Mouse (Mus musculus) hindbrain, embryonic 10.5 days (tissue): Measurements from ENCODE around the gene Surf6. TPM values are rescaled to one million over a fixed set of nuclear protein-coding genes. Genes with fewer than 3 reads are reported as not detected.
"Not testable (repeated sequence)": the region's sequence is repeated elsewhere in the genome, so short reads cannot be mapped to it uniquely, and the experiment has no call there.

Experiments
- DNase-seq: peaks from one replicate; pipeline ENCODE4 v3.0.0-alpha.2; 2017; ENCODE audit warnings: low spot score
- H3K27ac ChIP-seq: fragments of 300-500 bp; sonication (generic); 2 replicates; pipeline ENCODE4 v1.5.1; 2016; ENCODE audit warnings: mild to moderate bottlenecking, moderate library complexity
- H3K27me3 ChIP-seq: fragments of 300-500 bp; sonication (generic); 2 replicates; pipeline ENCODE4 v1.6.1; 2016; ENCODE audit warnings: mild to moderate bottlenecking; ENCODE audit not compliant: poor library complexity, insufficient read depth, severe bottlenecking
- H3K36me3 ChIP-seq: fragments of 300-500 bp; sonication (generic); 2 replicates; pipeline ENCODE4 v1.6.1; 2016; ENCODE audit warnings: mild to moderate bottlenecking, moderate library complexity
- H3K4me1 ChIP-seq: fragments of 300-500 bp; sonication (generic); replicated peaks from 2 replicates; pipeline ENCODE4 v1.6.1; 2016; ENCODE audit warnings: mild to moderate bottlenecking
- H3K4me3 ChIP-seq: fragments of 300-500 bp; sonication (generic); 2 replicates; pipeline ENCODE4 v1.5.1; 2016; ENCODE audit warnings: mild to moderate bottlenecking, moderate library complexity
- H3K9me3 ChIP-seq: fragments of 300-500 bp; sonication (generic); 2 replicates; pipeline ENCODE4 v1.6.1; 2016; ENCODE audit warnings: mild to moderate bottlenecking, moderate library complexity
- WGBS: fragments of 180-500 bp; shearing (Covaris S2); methylation state at CpG from one replicate; pipeline ENCODE4 v1.1.7; 2016; 5-methylcytosine and 5-hydroxymethylcytosine counted together
- polyA plus RNA-seq: library from polyadenylated mRNA; unstranded; fragments of >200 nt; fragmentation: Nextera tagmentation; extraction: Ambion mirVana; gene quantifications from 2 replicates; pipeline ENCODE4 v1.2.1, GENCODE M21; 2016

The Surf6 gene
- polyA plus RNA-seq, 1 experiment from 2014 or later = 30.8 TPM

GRCm38 (mm10) chr2:26910124-26910993 is 7.7 kb upstream of the Surf6 start, which contains the start of the genes Med22 and Rpl7a:
Gene Med22 (minus strand): TSS chr2:26910677.
Gene Rpl7a (plus strand): TSS chr2:26910764.
- no peaks in the 10 kb centered on the region for H3K9me3 ChIP-seq
- WGBS = under 1% methylated on average over 74 of the region's 74 CpGs
- H3K4me3 ChIP-seq = peak within 1 kb of the TSS; percentile 95
- peaks cover 58% of the 10 kb centered on the region for H3K4me1 ChIP-seq
- no peaks in the 10 kb centered on the region for H3K27me3 ChIP-seq
- peak; percentile 98 for DNase-seq
- H3K27ac ChIP-seq = peak within 1 kb of the TSS; percentile 95
- peaks cover 75% of the 10 kb centered on the region for H3K36me3 ChIP-seq

- H3K4me1 ChIP-seq = peaks cover 51% of the 10 kb centered on the region
- no peaks in the 10 kb centered on the region for H3K27me3 ChIP-seq
- peaks cover 80% of the 10 kb centered on the region for H3K36me3 ChIP-seq
- no peak for DNase-seq
- no peaks in the 10 kb centered on the region for H3K9me3 ChIP-seq
- H3K27ac ChIP-seq = peak overlapping the region; percentile 95
- H3K4me3 ChIP-seq = peak overlapping the region; percentile 95
These were observed 6.7 kb upstream of the Surf6 start for GRCm38 (mm10) chr2:26909387-26909784.

- Histone ChIP-seq H3K36me3 (peaks cover 78% of the 10 kb centered on the region), H3K4me3 (peak overlapping the region; percentile 95)
These were observed 6.2 kb upstream of the Surf6 start for GRCm38 (mm10) chr2:26908710-26909386.

GRCm38 (mm10) chr2:26907109-26907508 is 4.4 kb upstream of the Surf6 start:
- peak; percentile 44 for DNase-seq
- 75% methylated on average over 4 of the region's 4 CpGs for WGBS
- H3K36me3 ChIP-seq = peaks cover 61% of the 10 kb centered on the region

More at GRCm38 (mm10) chr2:26908710-26909386, 6.2 kb upstream of the Surf6 start:
- DNase-seq = no peak
- peak overlapping the region; percentile 4; the same call in 1 of the 2 replicates for H3K27ac ChIP-seq
- H3K27me3 ChIP-seq = no peaks in the 10 kb centered on the region
- H3K9me3 ChIP-seq = no peaks in the 10 kb centered on the region
- peaks cover 52% of the 10 kb centered on the region for H3K4me1 ChIP-seq
- 89% methylated on average over 18 of the region's 18 CpGs for WGBS

GRCm38 (mm10) chr2:26906431-26906830 is 3.8 kb upstream of the Surf6 start:
- Histone ChIP-seq H3K27me3 (no peaks in the 10 kb centered on the region), H3K9me3 (no peaks in the 10 kb centered on the region)
- 93% methylated on average over 3 of the region's 3 CpGs for WGBS

More at GRCm38 (mm10) chr2:26907109-26907508, 4.4 kb upstream of the Surf6 start:
- Histone ChIP-seq H3K4me3 (no peak overlapping the region), H3K27ac (no peak overlapping the region), H3K27me3 (no peaks in the 10 kb centered on the region), H3K9me3 (no peaks in the 10 kb centered on the region), H3K4me1 (peaks cover 51% of the 10 kb centered on the region)

GRCm38 (mm10) chr2:26905936-26906335 is 3.3 kb upstream of the Surf6 start:
- 93% methylated on average over 2 of the region's 2 CpGs for WGBS
- no peak for DNase-seq
- Histone ChIP-seq H3K9me3 (no peaks in the 10 kb centered on the region), H3K4me3 (0 out of 2 replicates have a peak overlapping the region, but pooled peaks have one; percentile 13), H3K4me1 (peaks cover 55% of the 10 kb centered on the region), H3K27me3 (no peaks in the 10 kb centered on the region), H3K36me3 (peaks cover 51% of the 10 kb centered on the region), H3K27ac (no peak overlapping the region)

More at GRCm38 (mm10) chr2:26906431-26906830, 3.8 kb upstream of the Surf6 start:
- Histone ChIP-seq H3K4me1 (peaks cover 51% of the 10 kb centered on the region), H3K27ac (no peak overlapping the region), H3K4me3 (no peak overlapping the region), H3K36me3 (peaks cover 54% of the 10 kb centered on the region)
- DNase-seq = no peak

- no peaks in the 10 kb centered on the region for H3K27me3 ChIP-seq
- H3K9me3 ChIP-seq = no peaks in the 10 kb centered on the region
- peak overlapping the region; percentile 87 for H3K4me3 ChIP-seq
- peak overlapping the region; percentile 90 for H3K27ac ChIP-seq
- DNase-seq = no peak
- 13% methylated on average over 7 of the region's 7 CpGs for WGBS
- H3K36me3 ChIP-seq = peaks cover 65% of the 10 kb centered on the region
- H3K4me1 ChIP-seq = peaks cover 39% of the 10 kb centered on the region
These were observed 632 bp upstream of the Surf6 start for GRCm38 (mm10) chr2:26903311-26903710.

GRCm38 (mm10) chr2:26901834-26902400 is 762 bp downstream of the Surf6 start:
- Histone ChIP-seq H3K36me3 (peaks cover 65% of the 10 kb centered on the region), H3K4me1 (peaks cover 27% of the 10 kb centered on the region), H3K9me3 (no peaks in the 10 kb centered on the region), H3K27me3 (no peaks in the 10 kb centered on the region), H3K4me3 (peak overlapping the region; percentile 87), H3K27ac (peak overlapping the region; percentile 90)
- 16% methylated on average over 7 of the region's 7 CpGs for WGBS
- no peak for DNase-seq

GRCm38 (mm10) chr2:26900731-26901130 is 1.9 kb downstream of the Surf6 start:
- no peak overlapping the region for H3K4me3 ChIP-seq
- no peak for DNase-seq
- 83% methylated on average over 1 of the region's 1 CpGs for WGBS

GRCm38 (mm10) chr2:26895898-26896297 is 6.8 kb downstream of the Surf6 start:
- Histone ChIP-seq H3K36me3 (peaks cover 95% of the 10 kb centered on the region), H3K27ac (no peak overlapping the region), H3K27me3 (no peaks in the 10 kb centered on the region), H3K4me3 (no peak overlapping the region), H3K4me1 (no peaks in the 10 kb centered on the region; the same call in 1 of the 2 replicates), H3K9me3 (no peaks in the 10 kb centered on the region)
- no peak for DNase-seq
- 92% methylated on average over 4 of the region's 4 CpGs for WGBS

More at GRCm38 (mm10) chr2:26900731-26901130, 1.9 kb downstream of the Surf6 start:
- H3K4me1 ChIP-seq = peaks cover 27% of the 10 kb centered on the region
- H3K36me3 ChIP-seq = peaks cover 65% of the 10 kb centered on the region
- no peaks in the 10 kb centered on the region for H3K27me3 ChIP-seq
- H3K9me3 ChIP-seq = no peaks in the 10 kb centered on the region
- no peak overlapping the region for H3K27ac ChIP-seq

- peaks cover 12% of the 10 kb centered on the region for H3K9me3 ChIP-seq
- H3K27ac ChIP-seq, DNase-seq, H3K4me3 ChIP-seq, H3K27me3 ChIP-seq, H3K4me1 ChIP-seq: not testable (repeated sequence)
- 64% methylated on average over 4 of the region's 4 CpGs for WGBS
- peaks cover 43% of the 10 kb centered on the region for H3K36me3 ChIP-seq
These were observed 16.5 kb downstream of the Surf6 start for GRCm38 (mm10) chr2:26886170-26886569.

- H3K27ac ChIP-seq, DNase-seq, H3K27me3 ChIP-seq, H3K4me1 ChIP-seq, H3K4me3 ChIP-seq: not testable (repeated sequence)
- peaks cover 12% of the 10 kb centered on the region for H3K9me3 ChIP-seq
- 78% methylated on average over 2 of the region's 2 CpGs for WGBS
- H3K36me3 ChIP-seq = peaks cover 37% of the 10 kb centered on the region
These were observed 17.1 kb downstream of the Surf6 start for GRCm38 (mm10) chr2:26885541-26885940.
